Mouse (Mus musculus): ENCODE measurements around the gene Xdh. TPM values are rescaled to one million over a fixed set of nuclear protein-coding genes. Genes with fewer than 3 reads are reported as not detected.

Gene Xdh
- total and polyA plus RNA-seq, 3 experiments = 0.17 TPM; not detected in 2

GRCm38 (mm10) chr17:73961801-73962403 lies 11.9 kb upstream of the Xdh start:
- dilution Hi-C loops (cut with MboI; ENCODE audit: extremely low pct_ligation_motif_present, extremely low pct_unique_long_range_greater_than_20kb, low sequenced_read_pairs) = no loop called here

GRCm38 (mm10) chr17:73960745-73961144 lies 10.7 kb upstream of the Xdh start:
- no peak for DNase-seq (ENCODE audit: extremely low read depth)
- H3K4me2 ChIP-seq (ENCODE audit: insufficient read depth, low read depth, poor library complexity, severe bottlenecking) = no peak overlapping the region
- H3K9me3 ChIP-seq (replicated peaks; ENCODE audit: low read length) = no peaks in the 10 kb centered on the region
- TF ChIP-seq JUN (IDR thresholded peaks at IDR 0.05; ENCODE audit: insufficient read depth, low read depth, low read length) (no peak), NRF1 (IDR thresholded peaks at IDR 0.05; ENCODE audit: low read depth, low read length) (no peak), TCF12 (IDR thresholded peaks at IDR 0.05; ENCODE audit: low read depth, low read length) (no peak), RCOR1 (conservative IDR thresholded peaks at IDR 0.05; ENCODE audit: low read depth, low read length) (no peak), E2F4 (IDR thresholded peaks at IDR 0.05; ENCODE audit: insufficient replicate concordance, low read depth, low read length) (no peak), MAX (IDR thresholded peaks at IDR 0.05; ENCODE audit: low read length) (no peak), EP300 (IDR thresholded peaks at IDR 0.05; ENCODE audit: low read length) (no peak), MAZ (IDR thresholded peaks at IDR 0.05; ENCODE audit: low read depth, low read length) (no peak), ZC3H11A (IDR thresholded peaks at IDR 0.05; ENCODE audit: low read depth, low read length) (no peak), NELFE (IDR thresholded peaks at IDR 0.05; ENCODE audit: low read depth, low read length) (no peak), ZNF384 (IDR thresholded peaks at IDR 0.05; ENCODE audit: low read depth, low read length) (no peak), CHD2 (IDR thresholded peaks at IDR 0.05; ENCODE audit: low read length) (no peak), IRF4 (IDR thresholded peaks at IDR 0.05; ENCODE audit: low read depth, low read length) (no peak), KAT2A (IDR thresholded peaks at IDR 0.05; ENCODE audit: insufficient replicate concordance, low read length) (no peak), PAX5 (IDR thresholded peaks at IDR 0.05; ENCODE audit: low read length) (no peak), USF2 (conservative IDR thresholded peaks at IDR 0.05; ENCODE audit: low read depth, low read length) (no peak), HCFC1 (IDR thresholded peaks at IDR 0.05; ENCODE audit: low read depth, low read length) (no peak), BHLHE40 (IDR thresholded peaks at IDR 0.05; ENCODE audit: low read depth, low read length) (no peak), CHD1 (IDR thresholded peaks at IDR 0.05; ENCODE audit: low read depth, low read length) (no peak), MXI1 (IDR thresholded peaks at IDR 0.05; ENCODE audit: low read depth, low read length) (no peak)
- H3K79me2 ChIP-seq (replicated peaks; ENCODE audit: control insufficient read depth, extremely low read depth, insufficient read depth, poor library complexity, severe bottlenecking) = no peaks in the 10 kb centered on the region
- H3K36me3 ChIP-seq (replicated peaks in 1 of 2; ENCODE audit: control insufficient read depth in 1 of 2, insufficient read depth in 1 of 2, low read length in 1 of 2) = no peaks in the 10 kb centered on the region
- dilution Hi-C loops (cut with MboI; ENCODE audit: extremely low pct_ligation_motif_present, extremely low pct_unique_long_range_greater_than_20kb, low sequenced_read_pairs) (no loop called here), in situ Hi-C loops (cut with MboI; ENCODE audit: low pct_ligation_motif_present, low pct_unique_long_range_greater_than_20kb, low sequenced_read_pairs) (no loop called here)
- H3K4me1 ChIP-seq (ENCODE audit: control insufficient read depth in 1 of 2, insufficient read depth in 2 of 2) = no peaks in the 10 kb centered on the region
- H3K9ac ChIP-seq (ENCODE audit: insufficient read depth, low read depth) = no peak overlapping the region
- H3K4me3 ChIP-seq (replicated peaks in 1 of 3; ENCODE audit: low read depth in 2 of 3, low read length in 2 of 3, poor library complexity in 1 of 3) = no peak overlapping the region
- H3K27ac ChIP-seq (ENCODE audit: insufficient read depth, low read depth) = no peak overlapping the region
- H3K27me3 ChIP-seq (replicated peaks) = no peaks in the 10 kb centered on the region

More at GRCm38 (mm10) chr17:73961801-73962403, 11.9 kb upstream of the Xdh start:
- Histone ChIP-seq H3K79me2 (replicated peaks; ENCODE audit: control insufficient read depth, extremely low read depth, insufficient read depth, poor library complexity, severe bottlenecking) (no peaks in the 10 kb centered on the region), H3K4me2 (ENCODE audit: insufficient read depth, low read depth, poor library complexity, severe bottlenecking) (no peak overlapping the region), H3K9ac (ENCODE audit: insufficient read depth, low read depth) (no peak overlapping the region), H3K36me3 (replicated peaks in 1 of 2; ENCODE audit: control insufficient read depth in 1 of 2, insufficient read depth in 1 of 2, low read length in 1 of 2) (no peaks in the 10 kb centered on the region), H3K9me3 (replicated peaks; ENCODE audit: low read length) (no peaks in the 10 kb centered on the region), H3K27ac (ENCODE audit: insufficient read depth, low read depth) (no peak overlapping the region), H3K27me3 (replicated peaks) (no peaks in the 10 kb centered on the region), H3K4me1 (ENCODE audit: control insufficient read depth in 1 of 2, insufficient read depth in 2 of 2) (no peaks in the 10 kb centered on the region), H3K4me3 (replicated peaks in 1 of 3; ENCODE audit: low read depth in 2 of 3, low read length in 2 of 3, poor library complexity in 1 of 3) (no peak overlapping the region)
- TF ChIP-seq PAX5 (IDR thresholded peaks at IDR 0.05; ENCODE audit: low read length) = no peak
- in situ Hi-C loops (cut with MboI; ENCODE audit: low pct_ligation_motif_present, low pct_unique_long_range_greater_than_20kb, low sequenced_read_pairs) = no loop called here
- DNase-seq (ENCODE audit: extremely low read depth) = no peak
